Mouse (Mus musculus): ENCODE measurements around the gene Fgf12.

Gene Fgf12

DNA sequence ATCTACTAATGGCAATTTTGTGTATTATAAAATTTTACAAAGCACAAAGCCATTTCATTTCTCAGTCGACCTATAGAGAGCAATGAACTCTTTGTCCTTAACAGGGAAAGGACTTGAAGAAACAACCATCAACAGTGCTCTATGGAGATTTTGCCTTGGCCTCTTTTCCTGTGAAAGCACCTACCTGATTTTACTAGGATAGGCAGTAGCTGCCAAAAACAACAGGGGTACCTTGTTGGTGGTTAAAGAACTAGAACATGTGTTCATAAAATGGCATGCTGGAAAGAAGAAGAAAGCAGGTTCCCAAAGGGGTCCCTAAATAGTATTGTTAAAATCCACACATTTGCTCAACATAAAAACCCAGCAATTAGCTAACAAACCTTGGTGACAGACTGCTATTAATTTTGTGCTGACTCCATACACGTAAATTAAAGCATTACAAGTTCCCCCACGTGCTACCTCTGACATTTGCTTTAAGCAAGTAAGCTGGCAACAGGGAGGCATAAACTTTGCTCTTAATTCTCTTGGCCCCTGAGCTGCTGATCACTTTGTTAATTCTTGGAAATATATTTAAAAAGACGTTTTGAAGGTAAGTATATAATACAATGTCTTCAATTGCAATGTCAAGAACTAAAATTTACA is 463.1 kb downstream of the Fgf12 start:
- DNase-seq, result no peak

DNA sequence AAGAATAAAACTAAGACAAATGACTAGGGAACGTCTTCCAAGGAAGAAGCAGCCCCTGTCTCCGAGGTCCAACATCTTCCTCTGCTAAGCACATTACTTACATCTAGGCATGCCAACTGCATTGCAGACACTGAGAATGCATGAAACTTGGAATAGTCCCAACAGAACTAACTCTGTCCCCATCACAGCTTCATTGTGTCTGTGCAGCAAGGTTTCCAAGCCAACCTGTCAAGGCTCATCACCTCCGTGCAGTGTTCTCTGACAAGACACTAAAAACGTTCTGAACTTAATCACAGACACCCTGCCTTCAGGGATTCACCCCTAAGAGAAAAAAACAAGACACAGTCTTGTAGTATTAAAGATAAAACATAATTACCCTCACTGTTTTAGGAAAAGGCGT is 495.0 kb downstream of the Fgf12 start:
- no peak for DNase-seq

DNA sequence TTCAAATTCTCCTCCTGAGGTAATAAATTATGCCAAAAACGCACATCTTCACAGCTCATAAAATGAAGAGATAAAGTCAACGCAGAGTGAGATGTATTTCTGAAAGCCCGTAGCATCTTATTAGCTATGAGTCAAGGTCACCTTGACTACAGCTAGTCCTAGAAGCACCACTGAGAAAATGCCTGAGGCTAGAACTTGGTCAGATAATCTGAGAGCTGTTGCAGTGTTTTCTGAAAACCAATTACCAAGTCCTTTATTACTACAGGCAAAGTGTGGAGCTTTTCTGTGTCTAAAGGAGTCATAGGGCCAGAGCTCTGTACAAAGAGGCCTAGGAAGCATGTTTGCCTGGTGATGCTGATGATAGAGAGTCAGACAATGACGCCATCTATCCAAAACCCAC is 498.6 kb downstream of the Fgf12 start:
- no peak for DNase-seq

DNA sequence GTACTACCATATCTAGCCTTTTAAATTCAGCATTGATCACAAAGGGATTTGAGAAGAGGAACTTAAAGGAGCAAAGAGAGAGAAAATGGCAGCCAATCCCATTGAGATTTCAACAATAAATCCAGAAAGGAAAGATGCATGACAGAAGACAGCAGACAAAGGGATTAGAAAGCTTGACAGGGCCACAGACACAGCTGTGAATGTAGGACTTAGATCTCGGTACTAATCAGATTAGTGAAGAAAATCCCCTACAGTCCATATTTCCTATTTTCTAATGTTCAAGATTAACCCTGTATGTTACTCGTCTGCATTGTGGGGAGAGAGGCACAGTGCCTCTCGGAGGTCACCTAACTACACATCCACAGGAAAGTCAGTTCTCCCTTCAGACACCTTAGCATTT is 500.9 kb downstream of the Fgf12 start:
- DNase-seq, result no peak

DNA sequence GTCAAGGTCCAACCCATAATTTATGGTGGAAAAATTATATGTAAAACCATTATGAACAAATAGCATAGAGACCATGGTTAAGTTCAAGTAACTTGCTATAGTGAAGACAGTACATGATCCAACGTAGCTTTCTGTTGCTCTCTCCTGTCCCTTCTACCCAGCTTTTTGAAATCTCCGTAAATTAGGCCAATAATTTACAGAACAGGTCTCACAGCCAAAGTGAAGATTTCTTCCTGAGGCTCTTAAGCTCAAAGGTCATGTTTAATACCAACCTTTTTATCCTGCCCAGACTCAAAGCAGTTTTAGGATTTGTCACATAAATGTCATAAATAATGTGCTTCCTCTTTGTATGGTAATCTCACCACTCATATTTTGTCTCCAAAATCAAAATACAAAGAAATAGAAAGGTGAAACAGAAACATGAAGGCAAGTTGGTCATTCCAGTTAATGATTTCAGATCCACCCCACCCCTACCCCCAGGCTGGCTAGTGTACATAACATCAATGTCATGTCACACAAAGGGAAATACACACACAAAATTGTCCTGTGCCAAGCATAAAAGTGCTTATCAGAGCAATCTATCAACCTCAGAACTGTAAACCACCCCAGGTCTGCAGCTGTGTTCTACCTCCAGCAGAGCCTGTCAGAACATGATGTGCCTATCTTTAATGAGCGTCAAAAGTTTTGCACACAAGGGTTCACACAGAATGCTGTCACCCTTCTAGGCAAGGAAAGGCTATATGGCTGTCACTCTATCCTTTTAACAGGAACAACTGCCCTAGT is 509.8 kb downstream of the Fgf12 start:
- DNase-seq, result no peak

DNA sequence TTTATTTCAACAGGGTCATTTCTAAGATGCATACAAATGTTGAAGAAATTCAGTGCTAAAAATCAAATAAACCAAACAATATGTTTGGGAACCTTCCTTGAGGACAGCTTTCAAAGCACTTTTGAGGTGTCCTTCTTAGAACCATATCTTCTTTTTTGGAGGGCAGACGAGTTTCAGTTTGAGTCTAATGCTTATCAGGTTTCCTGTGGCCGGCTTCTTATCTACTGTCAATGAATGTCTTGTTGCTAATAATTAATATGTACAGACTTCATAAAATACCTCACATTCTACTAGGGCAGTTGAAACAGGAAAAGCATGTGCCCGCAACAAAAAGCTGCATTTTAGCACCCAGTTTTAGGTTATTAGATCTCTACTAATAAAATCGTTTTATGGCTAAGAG is 513.5 kb downstream of the Fgf12 start:
- no peak for DNase-seq

DNA sequence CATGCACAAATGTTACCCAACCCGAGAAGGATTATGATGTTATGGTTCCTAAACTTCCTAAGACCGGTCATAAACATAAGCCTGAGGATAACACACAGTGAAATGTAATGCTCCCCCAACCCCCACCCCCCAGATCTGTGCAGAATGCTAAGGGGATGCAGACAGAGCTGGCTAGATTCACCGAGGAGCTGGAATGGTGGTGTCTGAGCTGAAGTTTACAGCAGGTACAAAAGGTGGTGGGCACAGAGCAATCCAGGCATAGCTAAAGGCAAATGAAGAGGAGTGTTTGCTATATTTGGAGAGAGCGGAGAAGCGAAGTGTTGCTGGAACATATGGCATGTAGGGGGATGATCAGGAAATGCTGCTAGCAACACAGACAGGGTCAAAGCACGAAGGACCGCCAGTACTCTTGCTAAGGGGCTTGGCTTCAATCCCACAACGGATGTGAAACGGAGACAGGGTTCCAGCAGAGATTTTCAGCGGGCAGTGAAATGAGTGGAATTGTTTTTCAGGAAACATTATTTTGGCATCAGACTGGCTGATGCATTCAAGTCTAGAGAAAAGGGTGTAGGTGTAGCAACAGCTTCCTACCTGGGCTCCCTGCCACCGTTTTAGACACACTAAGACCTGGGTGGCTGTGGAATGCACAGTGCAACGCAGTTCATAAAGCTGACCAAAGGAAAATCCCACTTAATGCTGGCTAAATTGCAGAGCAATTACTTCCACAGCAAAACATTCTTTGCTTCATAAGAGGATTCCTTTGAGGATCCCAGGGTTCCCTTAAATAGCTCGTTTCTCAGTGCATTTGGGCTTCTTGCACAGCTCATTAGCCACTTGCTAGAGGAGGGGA is 514.6 kb downstream of the Fgf12 start:
- DNase-seq, result peak; percentile 61

DNA sequence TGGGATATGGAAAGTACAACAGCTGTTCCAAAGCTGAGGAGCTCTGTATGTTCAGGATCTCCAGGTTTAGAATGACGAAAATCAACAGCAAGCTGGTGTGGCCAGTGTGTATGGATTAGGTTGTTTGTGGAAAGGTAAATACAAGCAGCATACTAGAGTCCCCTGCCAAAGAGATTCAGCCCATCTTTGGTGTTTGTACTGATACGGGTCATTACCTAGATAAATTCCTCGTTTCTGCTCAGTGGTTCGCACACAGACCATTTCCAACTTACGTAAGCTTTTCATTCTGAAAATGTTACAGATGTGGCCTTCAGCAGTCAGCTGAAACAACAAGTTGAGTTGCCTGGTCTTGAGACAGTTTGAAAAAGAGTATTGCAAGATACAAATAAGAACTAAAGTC is 536.9 kb downstream of the Fgf12 start:
- DNase-seq, result no peak

DNA sequence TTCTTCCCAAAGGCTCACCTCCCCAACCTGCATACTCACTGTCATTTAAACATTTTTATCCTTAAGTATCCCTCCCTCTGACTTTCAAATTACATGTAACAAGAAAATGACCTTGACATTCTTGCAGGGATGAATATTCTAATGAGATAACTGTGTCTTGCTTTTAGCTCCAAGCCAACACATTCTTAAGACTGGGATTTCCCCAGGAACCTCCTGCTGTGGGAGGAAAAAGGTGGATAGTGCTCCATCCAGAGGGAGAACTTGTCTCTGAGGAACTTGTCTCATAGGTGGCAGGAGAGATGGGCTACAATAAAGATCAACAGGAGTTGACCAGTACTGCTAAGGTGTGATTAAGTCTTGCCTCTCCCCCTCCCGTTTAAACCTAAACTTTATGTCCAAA is 540.5 kb downstream of the Fgf12 start:
- no peak for DNase-seq

DNA sequence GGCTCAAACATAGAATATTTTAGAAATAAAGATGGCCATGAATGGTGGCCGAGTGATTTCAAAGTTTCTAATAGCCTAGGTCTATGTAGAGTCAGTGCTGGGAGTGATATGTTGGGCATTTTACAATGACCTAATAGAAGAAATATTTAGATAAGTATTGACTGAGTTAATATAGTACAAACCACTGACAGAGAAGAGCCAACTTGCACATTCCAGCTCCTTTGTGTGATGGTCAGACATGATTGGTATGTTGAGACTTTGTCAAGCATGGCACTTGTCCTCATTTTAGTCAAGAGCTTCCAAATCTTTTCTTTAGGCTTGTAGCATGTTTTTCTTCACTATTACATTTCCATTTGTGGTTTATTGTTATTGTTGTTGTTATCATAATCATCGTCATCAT is 596.4 kb downstream of the Fgf12 start:
- DNase-seq, result no peak

DNA sequence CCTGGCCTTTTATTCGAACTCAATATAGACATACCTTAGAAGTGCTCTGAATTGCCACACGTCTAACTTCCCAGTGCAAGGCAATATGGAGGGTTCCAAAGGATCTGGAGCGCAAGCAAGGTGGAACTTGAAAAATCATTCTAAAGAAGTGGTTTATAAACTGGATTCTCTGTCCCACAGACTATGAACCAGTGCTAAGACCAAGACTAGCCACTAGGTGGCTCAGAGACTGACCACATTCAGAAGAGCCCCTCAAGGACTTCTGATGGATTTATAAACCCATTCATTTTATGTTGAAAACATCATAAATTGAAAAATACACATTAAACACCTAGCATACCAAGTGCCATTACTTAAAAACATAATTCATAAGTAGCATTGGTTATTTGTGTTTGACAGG is 611.9 kb downstream of the Fgf12 start:
- DNase-seq, result peak; percentile 35

DNA sequence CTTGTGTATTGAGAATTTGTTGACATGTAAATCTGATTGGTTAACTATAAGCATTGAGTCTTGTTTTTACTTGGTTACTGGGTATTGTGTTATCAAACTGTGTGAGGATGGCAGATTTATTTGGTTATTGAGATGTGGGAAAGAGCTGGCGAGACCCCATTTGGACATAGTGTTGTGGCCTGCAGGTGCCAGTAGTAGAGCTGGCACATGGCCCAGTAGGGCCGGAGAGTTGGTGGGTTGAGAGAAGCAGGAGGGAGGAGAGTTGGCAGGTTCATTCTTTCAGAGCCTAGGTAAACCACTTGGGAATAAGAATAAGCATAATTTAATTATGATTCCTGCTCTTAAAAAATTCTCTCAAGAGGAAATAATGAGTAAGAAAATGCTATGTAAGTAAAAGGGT is 625.9 kb downstream of the Fgf12 start:
- DNase-seq, result no peak
